Mouse (Mus musculus) embryonic facial prominence, embryonic 10.5 days (tissue): ENCODE data around the gene Anxa9. TPM values are rescaled to one million over a fixed set of nuclear protein-coding genes. Genes with fewer than 3 reads are reported as not detected.

Experiments used
- DNase-seq: peaks from one replicate; pipeline ENCODE4 v3.0.0-alpha.2; 2017; ENCODE audit warnings: low spot score
- H3K27ac ChIP-seq: fragments of 300-500 bp; sonication (generic); replicated peaks from 2 replicates; pipeline ENCODE4 v1.5.1; 2016; ENCODE audit warnings: mild to moderate bottlenecking
- H3K27me3 ChIP-seq: fragments of 300-500 bp; sonication (generic); replicated peaks from 2 replicates; pipeline ENCODE4 v1.6.1; 2016; ENCODE audit warnings: low read depth, mild to moderate bottlenecking; ENCODE audit not compliant: poor library complexity, severe bottlenecking
- H3K36me3 ChIP-seq: fragments of 300-500 bp; sonication (generic); replicated peaks from 2 replicates; pipeline ENCODE4 v1.6.1; 2016; ENCODE audit warnings: mild to moderate bottlenecking, moderate library complexity
- H3K4me1 ChIP-seq: fragments of 300-500 bp; sonication (generic); 2 replicates; pipeline ENCODE4 v1.6.1; 2016
- H3K4me3 ChIP-seq: fragments of 300-500 bp; sonication (generic); 2 replicates; pipeline ENCODE4 v1.5.1; 2016; ENCODE audit warnings: mild to moderate bottlenecking, moderate library complexity
- H3K9me3 ChIP-seq: fragments of 300-500 bp; sonication (generic); 2 replicates; pipeline ENCODE4 v1.6.1; 2016; ENCODE audit warnings: mild to moderate bottlenecking
- WGBS: fragments of 180-500 bp; shearing (Covaris S2); methylation state at CpG from one replicate; pipeline ENCODE4 v1.1.7; 2016; 5-methylcytosine and 5-hydroxymethylcytosine counted together
- polyA plus RNA-seq: library from polyadenylated mRNA; unstranded; fragments of >200 nt; fragmentation: Nextera tagmentation; extraction: Ambion mirVana; gene quantifications from 2 replicates; pipeline ENCODE4 v1.2.1, GENCODE M21; 2016

The Anxa9 gene
- polyA plus RNA-seq, 1 experiment from 2014 or later = 1.3 TPM

- DNase-seq = no peak
- no peaks in the 10 kb centered on the region for H3K9me3 ChIP-seq
- H3K27ac ChIP-seq = no peak overlapping the region
- H3K27me3 ChIP-seq = no peaks in the 10 kb centered on the region
- H3K4me1 ChIP-seq = peaks cover 10% of the 10 kb centered on the region
- H3K4me3 ChIP-seq = no peak overlapping the region
- WGBS = 93% methylated on average over 1 of the region's 1 CpGs
- H3K36me3 ChIP-seq = peaks cover 14% of the 10 kb centered on the region
These were observed 29.8 kb downstream of the Anxa9 start for GRCm38 (mm10) chr3:95277149-95277551.

GRCm38 (mm10) chr3:95276428-95276934, 30.5 kb downstream of the Anxa9 start:
- no peak overlapping the region for H3K27ac ChIP-seq
- WGBS = 73% methylated on average over 5 of the region's 5 CpGs
- no peak overlapping the region for H3K4me3 ChIP-seq
- no peaks in the 10 kb centered on the region for H3K27me3 ChIP-seq
- DNase-seq = no peak
- H3K36me3 ChIP-seq = peaks cover 14% of the 10 kb centered on the region
- H3K9me3 ChIP-seq = no peaks in the 10 kb centered on the region
- H3K4me1 ChIP-seq = peaks cover 9% of the 10 kb centered on the region

GRCm38 (mm10) chr3:95275161-95275560, 31.8 kb downstream of the Anxa9 start:
- no peaks in the 10 kb centered on the region for H3K9me3 ChIP-seq
- H3K27me3 ChIP-seq = no peaks in the 10 kb centered on the region
- H3K4me3 ChIP-seq = no peak overlapping the region
- DNase-seq = no peak
- H3K36me3 ChIP-seq = peaks cover 14% of the 10 kb centered on the region
- 82% methylated on average over 6 of the region's 6 CpGs for WGBS
- no peaks in the 10 kb centered on the region for H3K4me1 ChIP-seq
- no peak overlapping the region for H3K27ac ChIP-seq

- no peak for DNase-seq
- Histone ChIP-seq H3K9me3 (no peaks in the 10 kb centered on the region), H3K27me3 (no peaks in the 10 kb centered on the region), H3K27ac (no peak overlapping the region), H3K36me3 (peaks cover 18% of the 10 kb centered on the region), H3K4me3 (no peak overlapping the region), H3K4me1 (no peaks in the 10 kb centered on the region)
- WGBS = 93% methylated on average over 4 of the region's 4 CpGs
These were observed 32.5 kb downstream of the Anxa9 start for GRCm38 (mm10) chr3:95274453-95274852.

GRCm38 (mm10) chr3:95273471-95273870, 33.5 kb downstream of the Anxa9 start:
- 90% methylated on average over 5 of the region's 5 CpGs for WGBS
- no peaks in the 10 kb centered on the region for H3K9me3 ChIP-seq
- H3K4me3 ChIP-seq = no peak overlapping the region
- H3K27me3 ChIP-seq = no peaks in the 10 kb centered on the region
- H3K27ac ChIP-seq = no peak overlapping the region
- no peaks in the 10 kb centered on the region for H3K4me1 ChIP-seq
- DNase-seq = no peak
- H3K36me3 ChIP-seq = peaks cover 25% of the 10 kb centered on the region

- H3K27me3 ChIP-seq = no peaks in the 10 kb centered on the region
- H3K4me3 ChIP-seq = no peak overlapping the region
- H3K4me1 ChIP-seq = no peaks in the 10 kb centered on the region
- no peaks in the 10 kb centered on the region for H3K9me3 ChIP-seq
- peaks cover 50% of the 10 kb centered on the region for H3K36me3 ChIP-seq
- no peak for DNase-seq
- 86% methylated on average over 12 of the region's 12 CpGs for WGBS
- no peak overlapping the region for H3K27ac ChIP-seq
These were observed 36.1 kb downstream of the Anxa9 start for GRCm38 (mm10) chr3:95270766-95271364.

GRCm38 (mm10) chr3:95269789-95270188, 37.2 kb downstream of the Anxa9 start:
- Histone ChIP-seq H3K27me3 (no peaks in the 10 kb centered on the region), H3K27ac (no peak overlapping the region), H3K9me3 (no peaks in the 10 kb centered on the region), H3K4me1 (no peaks in the 10 kb centered on the region), H3K4me3 (no peak overlapping the region), H3K36me3 (peaks cover 52% of the 10 kb centered on the region)
- WGBS = 93% methylated on average over 5 of the region's 5 CpGs
- no peak for DNase-seq

- H3K27ac ChIP-seq = no peak overlapping the region
- peaks cover 65% of the 10 kb centered on the region for H3K36me3 ChIP-seq
- peaks cover 6% of the 10 kb centered on the region for H3K4me1 ChIP-seq
- H3K9me3 ChIP-seq = no peaks in the 10 kb centered on the region
- no peak overlapping the region for H3K4me3 ChIP-seq
- DNase-seq = no peak
- H3K27me3 ChIP-seq = no peaks in the 10 kb centered on the region
These were observed 39.1 kb downstream of the Anxa9 start for GRCm38 (mm10) chr3:95267855-95268254.

- Histone ChIP-seq H3K27me3 (no peaks in the 10 kb centered on the region), H3K4me1 (peaks cover 6% of the 10 kb centered on the region), H3K36me3 (peaks cover 83% of the 10 kb centered on the region), H3K27ac (no peak overlapping the region), H3K9me3 (no peaks in the 10 kb centered on the region), H3K4me3 (no peak overlapping the region)
- no peak for DNase-seq
- WGBS = 93% methylated on average over 3 of the region's 3 CpGs
These were observed 40.9 kb downstream of the Anxa9 start for GRCm38 (mm10) chr3:95266052-95266451.

- no peak overlapping the region for H3K27ac ChIP-seq
- H3K4me3 ChIP-seq = no peak overlapping the region
- peaks cover 6% of the 10 kb centered on the region for H3K4me1 ChIP-seq
- WGBS = 86% methylated on average over 1 of the region's 1 CpGs
- peaks cover 94% of the 10 kb centered on the region for H3K36me3 ChIP-seq
- no peaks in the 10 kb centered on the region for H3K27me3 ChIP-seq
- H3K9me3 ChIP-seq = no peaks in the 10 kb centered on the region
- DNase-seq = no peak
These were observed 42.3 kb downstream of the Anxa9 start for GRCm38 (mm10) chr3:95264724-95265123.

GRCm38 (mm10) chr3:95263089-95263739, 43.8 kb downstream of the Anxa9 start:
- peaks cover 94% of the 10 kb centered on the region for H3K36me3 ChIP-seq
- H3K4me3 ChIP-seq = peak overlapping the region; percentile 11; the same call in 1 of the 2 replicates
- peak; percentile 79 for DNase-seq
- H3K4me1 ChIP-seq = peaks cover 6% of the 10 kb centered on the region
- H3K27ac ChIP-seq = no peak overlapping the region
- 41% methylated on average over 11 of the region's 11 CpGs for WGBS
- H3K27me3 ChIP-seq = no peaks in the 10 kb centered on the region
- no peaks in the 10 kb centered on the region for H3K9me3 ChIP-seq

- Histone ChIP-seq H3K4me1 (peaks cover 6% of the 10 kb centered on the region), H3K36me3 (peaks cover 94% of the 10 kb centered on the region), H3K4me3 (no peak overlapping the region), H3K9me3 (no peaks in the 10 kb centered on the region), H3K27me3 (no peaks in the 10 kb centered on the region), H3K27ac (no peak overlapping the region)
- WGBS = 93% methylated on average over 4 of the region's 4 CpGs
- no peak for DNase-seq
These were observed 45.0 kb downstream of the Anxa9 start for GRCm38 (mm10) chr3:95261975-95262374.

GRCm38 (mm10) chr3:95256931-95257330, 50.0 kb downstream of the Anxa9 start:
- Histone ChIP-seq H3K36me3 (peaks cover 95% of the 10 kb centered on the region), H3K4me1 (no peaks in the 10 kb centered on the region), H3K27me3 (no peaks in the 10 kb centered on the region), H3K27ac (no peak overlapping the region), H3K9me3 (no peaks in the 10 kb centered on the region), H3K4me3 (no peak overlapping the region)
- DNase-seq = no peak
- 93% methylated on average over 5 of the region's 5 CpGs for WGBS
